Mouse (Mus musculus) liver, embryonic 14.5 days (tissue): ENCODE measurements around the gene Morc1. TPM values are rescaled to one million over a fixed set of nuclear protein-coding genes. Genes with fewer than 3 reads are reported as not detected.

Experiments
- ATAC-seq: fragments of 200-750 bp; cut with Nextera tagmentation; 2 replicates; pipeline ENCODE4 v1.8.0; 2017; ENCODE audit warnings: moderate number of reproducible peaks, mild to moderate bottlenecking, moderate library complexity; ENCODE audit not compliant: insufficient read depth
- DNase-seq, 3 experiments: peaks; one replicate each; pipeline ENCODE4 v3.0.0-alpha.2; 2012 to 2013; ENCODE audit warnings: low read depth in 3 of 3, low spot score in 3 of 3
- H3K27ac ChIP-seq: fragments of 300-500 bp; sonication (generic); 2 replicates; pipeline ENCODE4 v1.5.1; 2014; ENCODE audit warnings: moderate library complexity, mild to moderate bottlenecking, control low read depth, inconsistent platforms
- H3K27me3 ChIP-seq: fragments of 300-500 bp; sonication (generic); 2 replicates; pipeline ENCODE4 v1.6.1; 2014; ENCODE audit warnings: mild to moderate bottlenecking, low read length, moderate library complexity; ENCODE audit not compliant: control insufficient read depth, insufficient read depth
- H3K36me3 ChIP-seq: fragments of 300-500 bp; sonication (generic); replicated peaks from 2 replicates; pipeline ENCODE4 v1.6.1; 2014; ENCODE audit warnings: low read depth; ENCODE audit not compliant: control insufficient read depth, insufficient read depth
- H3K4me1 ChIP-seq, 2 experiments: fragments of 200-500 bp in 1 of 2; fragments of 300-500 bp in 1 of 2; sonication (generic) in 1 of 2; replicated peaks; 2 replicates each; pipeline ENCODE4 v1.6.1; 2012 to 2014; ENCODE audit warnings: antibody characterized with exemption in 1 of 2, inconsistent platforms in 1 of 2, low read length in 1 of 2; ENCODE audit not compliant: control insufficient read depth in 2 of 2, insufficient read depth in 2 of 2
- H3K4me2 ChIP-seq: fragments of 300-500 bp; sonication (generic); 2 replicates; pipeline ENCODE4 v1.6.1; 2014; ENCODE audit warnings: low read depth, mild to moderate bottlenecking, control low read depth, moderate library complexity
- H3K4me3 ChIP-seq, 2 experiments: fragments of 200-500 bp in 1 of 2; fragments of 300-500 bp in 1 of 2; sonication (generic) in 1 of 2; 2 replicates each; pipeline ENCODE4 v1.5.1; 2012 to 2014; ENCODE audit warnings: low read depth in 2 of 2, low read length in 2 of 2, mild to moderate bottlenecking in 2 of 2, control low read depth in 1 of 2, inconsistent platforms in 1 of 2, moderate library complexity in 1 of 2; ENCODE audit not compliant: insufficient read depth in 1 of 2
- H3K9ac ChIP-seq: fragments of 300-500 bp; sonication (generic); replicated peaks from 2 replicates; pipeline ENCODE4 v1.6.1; 2014; ENCODE audit warnings: mild to moderate bottlenecking, control low read depth, moderate library complexity
- H3K9me3 ChIP-seq: fragments of 300-500 bp; sonication (generic); 2 replicates; pipeline ENCODE4 v1.6.1; 2016; ENCODE audit warnings: low read length, mixed read lengths; ENCODE audit not compliant: control insufficient read depth
- CTCF ChIP-seq: IDR thresholded peaks from 2 replicates; pipeline ENCODE4 v1.5.1; 2016; ENCODE audit warnings: antibody characterized with exemption, low read depth, control low read depth
- EP300 ChIP-seq: IDR thresholded peaks from 2 replicates; pipeline ENCODE4 v1.6.1; 2016; ENCODE audit warnings: antibody characterized with exemption, low read depth
- WGBS: fragments of 180-500 bp; shearing (Covaris S2); extraction: QIAGEN DNeasy Blood & Tissue Kit; methylation state at CpG from one replicate; pipeline ENCODE4 v1.1.7; 2014; ENCODE audit not compliant: insufficient replicate concordance; 5-methylcytosine and 5-hydroxymethylcytosine counted together
- polyA plus RNA-seq, 2 experiments: library from polyadenylated mRNA; depleted of rRNA in 1 of 2; stranded (reverse) in 1 of 2; unstranded in 1 of 2; fragments of >200 nt; fragmentation: Nextera tagmentation in 1 of 2; extraction: Ambion mirVana in 1 of 2; gene quantifications; 2 replicates each; pipeline versions ENCODE4 v1.2.1 to v1.2.3; 2012 to 2014

Gene Morc1
- polyA plus RNA-seq, 2 experiments = not detected

DNA sequence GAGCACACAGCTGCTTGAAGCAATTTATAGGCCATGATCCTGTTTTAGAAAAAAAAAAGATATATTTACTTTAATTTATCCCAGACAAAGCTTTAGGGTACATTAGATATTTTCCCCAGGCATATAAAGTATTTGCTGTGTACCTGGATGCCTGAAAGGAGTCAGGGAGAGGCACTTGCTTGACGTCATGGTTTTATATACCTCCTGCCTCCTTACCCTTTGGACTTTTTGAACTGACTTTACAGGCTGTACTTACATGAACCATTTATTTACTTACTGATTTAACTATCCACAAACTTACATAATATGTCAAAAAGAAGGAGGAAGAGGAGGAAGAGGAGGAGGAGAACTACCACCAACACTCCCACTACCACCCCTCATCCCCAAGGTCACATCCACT lies 18.8 kb upstream of the Morc1 start, which contains the start of gene Gm5485:
Gene Gm5485, minus strand, starts transcription at position 171 of the 400 bp plus-strand sequence.
- no peak for TF ChIP-seq CTCF
- TF ChIP-seq EP300 = no peak
- no peak within 1 kb of the TSS for H3K4me3 ChIP-seq
- H3K9me3 ChIP-seq = no peaks in the 10 kb centered on the region
- no peaks in the 10 kb centered on the region for H3K36me3 ChIP-seq
- no peaks in the 10 kb centered on the region for H3K27me3 ChIP-seq
- ATAC-seq = no peak
- H3K4me2 ChIP-seq = no peak within 1 kb of the TSS
- no peak within 1 kb of the TSS for H3K27ac ChIP-seq
- H3K4me1 ChIP-seq = no peaks in the 10 kb centered on the region
- no peak for DNase-seq
- WGBS = 50% methylated on average over 1 of the region's 1 CpGs
- no peak within 1 kb of the TSS for H3K9ac ChIP-seq

DNA sequence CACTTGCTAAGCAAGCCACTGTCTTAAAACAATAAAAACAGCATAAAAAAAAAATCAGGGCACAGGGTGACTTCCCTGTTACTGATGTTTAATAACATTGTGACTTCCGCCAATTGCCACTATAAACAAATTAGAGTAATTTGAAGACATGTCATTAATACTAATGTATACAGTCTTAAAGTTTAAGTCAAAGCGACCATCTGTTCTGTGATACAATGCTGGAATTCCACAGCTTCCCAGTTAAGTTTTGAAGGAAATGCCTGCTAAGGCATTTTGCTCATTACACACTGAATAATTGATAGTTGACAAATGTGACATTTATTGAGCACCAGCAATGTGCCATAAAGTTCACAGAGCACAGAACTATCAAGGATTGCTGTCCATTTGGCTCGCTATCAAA lies 12.5 kb upstream of the Morc1 start:
- TF ChIP-seq CTCF (no peak), EP300 (no peak)
- Histone ChIP-seq H3K4me2 (no peak overlapping the region), H3K4me1 (no peaks in the 10 kb centered on the region), H3K27ac (no peak overlapping the region), H3K4me3 (no peak overlapping the region), H3K9me3 (no peaks in the 10 kb centered on the region), H3K36me3 (no peaks in the 10 kb centered on the region), H3K9ac (no peak overlapping the region), H3K27me3 (no peaks in the 10 kb centered on the region)
- 61% methylated on average over 3 of the region's 3 CpGs for WGBS
- DNase-seq (no peak), ATAC-seq (no peak)

DNA sequence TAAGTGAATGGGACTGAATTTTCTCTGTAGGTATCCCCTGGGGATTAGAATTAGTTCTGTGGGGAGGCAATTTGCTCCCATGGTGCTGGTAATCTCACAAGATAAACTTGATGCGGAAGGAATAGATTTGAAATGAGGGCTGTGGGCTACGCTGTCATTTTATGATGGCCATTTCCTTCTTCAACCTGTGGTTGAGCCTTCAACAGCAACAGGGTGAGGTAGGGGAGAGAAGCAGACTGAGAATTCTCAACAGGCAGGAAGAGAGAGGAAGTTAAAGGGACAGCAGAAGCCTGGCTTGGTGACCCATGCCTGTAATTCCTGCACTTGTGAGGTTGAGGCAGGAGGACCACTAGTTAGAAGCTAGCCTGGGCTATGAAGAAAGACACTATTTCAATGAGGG lies 12.0 kb upstream of the Morc1 start:
- no peak overlapping the region for H3K4me2 ChIP-seq
- no peaks in the 10 kb centered on the region for H3K9me3 ChIP-seq
- H3K36me3 ChIP-seq = no peaks in the 10 kb centered on the region
- TF ChIP-seq CTCF = no peak
- no peak for TF ChIP-seq EP300
- no peaks in the 10 kb centered on the region for H3K27me3 ChIP-seq
- no peak for DNase-seq
- no peaks in the 10 kb centered on the region for H3K4me1 ChIP-seq
- no peak overlapping the region for H3K27ac ChIP-seq
- 17% methylated on average over 2 of the region's 2 CpGs for whole genome bisulfite sequencing
- no peak overlapping the region for H3K4me3 ChIP-seq
- ATAC-seq = no peak
- no peak overlapping the region for H3K9ac ChIP-seq

- Histone ChIP-seq H3K27ac (no peak overlapping the region), H3K4me1 (no peaks in the 10 kb centered on the region), H3K9me3 (no peaks in the 10 kb centered on the region), H3K9ac (no peak overlapping the region), H3K4me2 (no peak overlapping the region), H3K36me3 (no peaks in the 10 kb centered on the region), H3K4me3 (no peak overlapping the region), H3K27me3 (no peaks in the 10 kb centered on the region)
- 33% methylated on average over 2 of the region's 2 CpGs for WGBS
- ATAC-seq (no peak), DNase-seq (no peak)
- TF ChIP-seq CTCF (no peak), EP300 (no peak)
These were observed 8.5 kb upstream of the Morc1 start for GRCm38 (mm10) chr16:48422501-48422900.

GRCm38 (mm10) chr16:48424069-48424468 lies 7.0 kb upstream of the Morc1 start:
- H3K9ac ChIP-seq = no peak overlapping the region
- no peaks in the 10 kb centered on the region for H3K9me3 ChIP-seq
- H3K27me3 ChIP-seq = no peaks in the 10 kb centered on the region
- 71% methylated on average over 4 of the region's 4 CpGs for WGBS
- no peaks in the 10 kb centered on the region for H3K4me1 ChIP-seq
- DNase-seq (no peak), ATAC-seq (no peak)
- H3K4me2 ChIP-seq = no peak overlapping the region
- no peak overlapping the region for H3K27ac ChIP-seq
- H3K36me3 ChIP-seq = no peaks in the 10 kb centered on the region
- TF ChIP-seq CTCF (no peak), EP300 (no peak)
- no peak overlapping the region for H3K4me3 ChIP-seq
